Mouse (Mus musculus): ENCODE data around the gene Fam72a.

Gene Fam72a

DNA sequence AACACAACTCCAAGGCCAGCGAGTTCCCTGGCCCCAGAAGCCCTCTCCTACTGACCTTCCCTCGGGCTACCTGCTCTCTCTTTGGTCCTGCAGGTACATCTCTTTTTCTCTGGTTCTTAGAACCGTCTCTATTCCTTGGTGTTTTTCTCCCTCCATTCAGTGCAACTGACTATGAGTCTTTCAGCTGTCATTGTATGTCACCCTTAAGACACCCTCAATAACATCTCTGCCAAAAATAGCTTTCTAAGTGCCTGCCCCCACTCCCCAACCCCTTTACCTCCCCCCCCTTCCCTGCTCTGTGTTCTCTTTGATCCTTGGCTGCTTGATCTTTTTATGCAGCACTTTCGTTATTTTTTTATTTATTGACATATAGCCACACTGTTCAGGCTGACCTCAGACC is 52.7 kb downstream of the Fam72a start:
- no peak for DNase-seq

DNA sequence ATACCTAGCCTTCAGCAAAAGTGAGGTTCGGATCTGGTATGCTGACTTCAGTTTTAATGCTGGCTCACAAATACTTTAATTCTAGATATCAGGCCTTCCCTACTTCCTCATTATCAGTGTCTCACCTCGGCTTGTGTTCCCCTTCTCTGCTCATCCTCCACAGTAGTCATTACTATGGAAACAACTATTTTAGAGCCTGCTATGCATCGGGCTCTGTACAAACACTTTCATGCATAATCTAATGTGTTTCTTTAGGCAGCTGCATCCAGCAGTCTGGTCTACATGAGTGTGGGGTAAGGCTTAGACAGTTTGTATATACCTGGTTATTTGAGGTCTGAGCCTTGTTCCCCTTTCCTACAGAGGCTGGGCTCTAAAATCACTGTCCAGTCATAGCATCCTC is 55.9 kb downstream of the Fam72a start:
- no peak for DNase-seq

DNA sequence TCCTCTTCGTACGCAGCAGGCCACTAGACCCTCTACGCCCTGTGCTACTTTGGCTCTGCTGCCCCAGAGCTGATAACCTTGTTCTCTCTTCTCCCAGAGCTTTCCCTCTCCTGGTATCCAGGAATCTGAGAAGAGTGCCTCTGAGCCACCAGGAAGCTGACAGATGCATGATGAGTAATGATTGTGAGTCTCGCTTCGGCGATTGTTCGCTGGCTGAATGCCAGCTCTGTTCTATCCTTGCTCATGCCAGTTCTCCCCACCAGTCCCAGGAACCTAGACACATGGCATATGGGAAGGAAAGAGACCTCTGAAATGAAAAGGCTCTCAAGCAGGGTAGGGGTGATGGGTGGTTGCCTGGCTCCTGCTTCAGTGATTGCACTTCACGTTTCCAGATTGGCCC is 59.1 kb downstream of the Fam72a start:
- no peak for DNase-seq

Data from kidney, postnatal 36 days (tissue).